Mouse (Mus musculus): ENCODE data around the gene Serpinb6a.

- TF ChIP-seq CTCF (IDR thresholded peaks at IDR 0.05; ENCODE audit: extremely low read depth, insufficient read length, insufficient replicate concordance, low read depth, low read length) (no peak), POLR2A (IDR thresholded peaks at IDR 0.05; ENCODE audit: low read depth, low read length) (no peak)
Observed at GRCm38 (mm10) chr13:33956571-33957421, 45.8 kb downstream of the Serpinb6a start.

Data from small intestine, adult 2 months (tissue).